Mouse (Mus musculus) intestine, embryonic 14.5 days (tissue): ENCODE measurements around the gene Rbm5. TPM values are rescaled to one million over a fixed set of nuclear protein-coding genes. Genes with fewer than 3 reads are reported as not detected.

Source experiments
- ATAC-seq: fragments of 200-750 bp; cut with Nextera tagmentation; replicated peaks from 2 replicates; pipeline ENCODE4 v1.8.0; 2017; ENCODE audit warnings: low read depth, moderate number of reproducible peaks, moderate TSS enrichment, moderate library complexity; ENCODE audit not compliant: low FRiP score, low TSS enrichment
- DNase-seq: peaks from one replicate; pipeline ENCODE4 v3.0.0-alpha.2; 2018; ENCODE audit warnings: low spot score
- H3K27ac ChIP-seq: fragments of 300-500 bp; sonication (generic); 2 replicates; pipeline ENCODE4 v1.5.1; 2014; ENCODE audit warnings: low read depth, mild to moderate bottlenecking, control low read depth
- H3K27me3 ChIP-seq: fragments of 300-500 bp; sonication (generic); replicated peaks from 2 replicates; pipeline ENCODE4 v1.6.1; 2014; ENCODE audit warnings: low read length, control low read depth; ENCODE audit not compliant: control insufficient read depth, insufficient read depth
- H3K36me3 ChIP-seq: fragments of 300-500 bp; sonication (generic); 2 replicates; pipeline ENCODE4 v1.6.1; 2014; ENCODE audit warnings: low read length, control low read depth; ENCODE audit not compliant: control insufficient read depth, insufficient read depth
- H3K4me1 ChIP-seq: fragments of 300-500 bp; sonication (generic); replicated peaks from 2 replicates; pipeline ENCODE4 v1.6.1; 2014; ENCODE audit warnings: low read length, control low read depth, mixed read lengths; ENCODE audit not compliant: control insufficient read depth, insufficient read depth
- H3K4me2 ChIP-seq: fragments of 300-500 bp; sonication (generic); 2 replicates; pipeline ENCODE4 v1.6.1; 2014; ENCODE audit warnings: low read length
- H3K4me3 ChIP-seq: fragments of 300-500 bp; sonication (generic); 2 replicates; pipeline ENCODE4 v1.5.1; 2014; ENCODE audit warnings: low read depth, low read length, control low read depth, mixed read lengths
- H3K9ac ChIP-seq: fragments of 300-500 bp; sonication (generic); 2 replicates; pipeline ENCODE4 v1.6.1; 2014; ENCODE audit warnings: mild to moderate bottlenecking, low read length
- H3K9me3 ChIP-seq: fragments of 300-500 bp; sonication (generic); 2 replicates; pipeline ENCODE4 v1.6.1; 2016; ENCODE audit warnings: low read length, control low read depth; ENCODE audit not compliant: control insufficient read depth
- WGBS: fragments of 180-500 bp; shearing (Covaris S2); extraction: QIAGEN DNeasy Blood & Tissue Kit; methylation state at CpG from one replicate; pipeline ENCODE4 v1.1.7; 2014; 5-methylcytosine and 5-hydroxymethylcytosine counted together
- polyA plus RNA-seq: library from polyadenylated mRNA; unstranded; fragments of >200 nt; fragmentation: Nextera tagmentation; extraction: Ambion mirVana; gene quantifications from 2 replicates; pipeline ENCODE4 v1.2.1, GENCODE M21; 2014

Rbm5 gene
- polyA plus RNA-seq, 1 experiment from 2014 or later, result 156 TPM

DNA sequence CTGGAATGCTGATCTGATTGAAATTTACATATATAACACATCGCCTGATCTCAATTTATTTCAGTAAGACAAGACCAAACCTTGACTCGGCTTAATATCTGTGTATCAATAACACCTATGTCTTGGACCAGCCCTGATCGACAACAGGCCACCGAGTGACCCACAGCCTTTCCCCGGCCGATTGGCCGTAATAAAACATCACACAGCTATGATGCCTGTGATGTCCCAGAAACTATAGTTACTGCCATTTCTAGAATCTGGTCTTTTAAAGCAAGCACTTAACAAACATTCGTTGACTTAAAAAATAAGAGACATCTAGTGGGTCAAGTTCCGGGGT is 791 bp downstream of the Rbm5 start:
- H3K36me3 ChIP-seq, result peaks cover 66% of the 10 kb centered on the region
- peak overlapping the region; percentile 79 for H3K4me2 ChIP-seq
- peaks cover 11% of the 10 kb centered on the region for H3K4me1 ChIP-seq
- peak; percentile 57 for DNase-seq
- WGBS, result 1% methylated on average over 9 of the region's 9 CpGs
- peak overlapping the region; percentile 67 for H3K4me3 ChIP-seq
- peak overlapping the region; percentile 84 for H3K9ac ChIP-seq
- no peak for ATAC-seq
- H3K9me3 ChIP-seq, result no peaks in the 10 kb centered on the region
- H3K27me3 ChIP-seq, result no peaks in the 10 kb centered on the region
- peak overlapping the region; percentile 86 for H3K27ac ChIP-seq

DNA sequence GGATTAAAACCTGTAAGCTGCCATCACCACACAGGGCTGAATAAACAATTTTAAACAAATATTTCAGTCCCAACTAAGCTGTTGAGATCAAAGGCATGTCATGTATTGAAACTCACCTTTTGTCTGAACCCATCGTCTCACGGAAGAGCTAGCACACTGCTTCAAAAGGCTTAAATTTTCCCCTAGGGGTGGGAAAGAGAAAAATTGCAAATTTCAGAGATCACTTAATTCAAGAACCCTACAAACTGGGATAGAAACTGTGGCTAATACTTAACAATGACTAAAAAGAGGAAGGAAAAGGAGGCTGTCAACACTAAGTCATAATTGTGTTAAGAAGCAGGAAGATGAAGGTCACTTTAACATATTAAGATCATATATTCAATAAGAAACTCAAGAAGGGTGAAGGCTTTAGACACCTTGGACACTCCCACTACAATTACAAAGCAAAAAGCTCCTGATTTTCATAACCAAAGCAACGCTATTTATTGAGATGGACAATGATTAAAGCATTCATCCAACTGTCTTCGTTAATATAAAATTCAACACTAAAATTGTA is 1.3 kb downstream of the Rbm5 start:
- 23% methylated on average over 4 of the region's 4 CpGs for WGBS
- peaks cover 66% of the 10 kb centered on the region for H3K36me3 ChIP-seq
- no peaks in the 10 kb centered on the region for H3K9me3 ChIP-seq
- peaks cover 11% of the 10 kb centered on the region for H3K4me1 ChIP-seq
- H3K4me3 ChIP-seq, result peak overlapping the region; percentile 67
- H3K4me2 ChIP-seq, result peak overlapping the region; percentile 79
- ATAC-seq, result no peak
- no peak for DNase-seq
- H3K27ac ChIP-seq, result no peak overlapping the region
- no peaks in the 10 kb centered on the region for H3K27me3 ChIP-seq
- peak overlapping the region; percentile 84 for H3K9ac ChIP-seq

DNA sequence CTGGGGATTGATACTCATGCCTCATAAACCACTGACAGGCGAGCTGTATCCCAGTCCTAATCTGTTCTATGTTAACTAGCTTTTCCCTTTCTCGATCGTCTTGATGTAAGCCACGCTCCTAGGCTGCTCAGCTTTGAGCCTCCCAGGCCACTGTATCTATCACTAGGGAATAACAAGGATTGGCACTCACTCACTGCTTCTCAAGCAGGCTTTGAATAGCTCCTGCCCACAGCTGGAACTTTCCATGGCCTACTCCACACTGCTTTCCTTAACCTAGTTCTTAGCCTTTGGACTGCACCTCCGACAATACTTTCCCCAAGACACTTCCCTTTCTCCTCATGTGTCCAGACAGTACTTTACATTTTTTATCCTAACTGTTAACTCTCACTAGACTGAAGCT is 1.9 kb downstream of the Rbm5 start:
- Histone ChIP-seq H3K4me2 (peak overlapping the region; percentile 79), H3K4me3 (peak overlapping the region; percentile 67; the same call in 1 of the 2 replicates), H3K9me3 (no peaks in the 10 kb centered on the region), H3K27me3 (no peaks in the 10 kb centered on the region), H3K4me1 (peaks cover 11% of the 10 kb centered on the region), H3K9ac (no peak overlapping the region), H3K36me3 (peaks cover 66% of the 10 kb centered on the region), H3K27ac (no peak overlapping the region)
- 80% methylated on average over 5 of the region's 5 CpGs for WGBS
- no peak for ATAC-seq
- DNase-seq, result no peak

DNA sequence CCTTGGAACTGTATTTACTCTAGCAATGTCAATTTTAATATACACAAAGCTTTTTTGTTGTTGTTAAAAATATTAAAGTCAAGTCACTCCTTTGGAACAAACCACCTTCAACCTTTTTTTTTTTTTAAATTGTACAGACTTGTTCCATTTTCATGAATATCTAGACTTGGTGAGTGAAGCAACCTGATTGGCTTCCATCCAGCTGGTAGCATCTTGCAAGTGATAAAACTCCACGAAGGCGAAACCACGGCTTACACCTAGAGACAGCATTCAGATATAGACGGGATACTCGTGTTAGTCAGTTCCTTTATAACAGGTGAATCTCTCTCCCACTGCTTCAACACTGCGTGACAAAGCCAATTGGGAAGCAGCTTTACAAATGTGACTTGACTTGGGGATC is 11.2 kb downstream of the Rbm5 start:
- Histone ChIP-seq H3K9me3 (no peaks in the 10 kb centered on the region), H3K27me3 (no peaks in the 10 kb centered on the region), H3K27ac (no peak overlapping the region), H3K36me3 (peaks cover 96% of the 10 kb centered on the region), H3K4me3 (no peak overlapping the region), H3K4me2 (no peak overlapping the region), H3K9ac (no peak overlapping the region), H3K4me1 (no peaks in the 10 kb centered on the region)
- WGBS, result 91% methylated on average over 6 of the region's 6 CpGs
- DNase-seq, result no peak
- no peak for ATAC-seq

DNA sequence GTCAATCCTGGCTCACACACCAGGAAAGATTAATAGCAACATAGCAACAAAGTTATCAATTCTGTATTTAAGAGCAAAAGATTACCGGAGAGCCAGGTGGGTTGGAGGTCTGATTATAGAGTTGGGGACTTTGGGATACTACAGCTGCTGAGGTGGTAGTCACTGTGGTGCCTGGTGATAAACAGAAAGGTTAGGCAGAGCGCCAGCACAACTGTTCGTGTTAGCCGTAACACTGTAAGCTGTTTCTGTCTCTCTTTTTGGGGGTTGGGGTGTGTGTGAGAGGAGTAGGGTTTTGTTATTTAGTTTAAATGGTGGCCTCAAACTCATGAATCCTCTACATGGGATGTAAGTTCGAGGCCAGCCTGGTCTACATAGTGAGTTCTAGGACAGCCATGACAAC is 20.4 kb downstream of the Rbm5 start:
- Histone ChIP-seq H3K36me3 (peaks cover 97% of the 10 kb centered on the region), H3K27me3 (no peaks in the 10 kb centered on the region), H3K4me1 (no peaks in the 10 kb centered on the region), H3K27ac (no peak overlapping the region), H3K4me3 (no peak overlapping the region), H3K9me3 (no peaks in the 10 kb centered on the region), H3K9ac (no peak overlapping the region), H3K4me2 (no peak overlapping the region)
- DNase-seq (no peak), ATAC-seq (no peak)
- 96% methylated on average over 5 of the region's 5 CpGs for WGBS

DNA sequence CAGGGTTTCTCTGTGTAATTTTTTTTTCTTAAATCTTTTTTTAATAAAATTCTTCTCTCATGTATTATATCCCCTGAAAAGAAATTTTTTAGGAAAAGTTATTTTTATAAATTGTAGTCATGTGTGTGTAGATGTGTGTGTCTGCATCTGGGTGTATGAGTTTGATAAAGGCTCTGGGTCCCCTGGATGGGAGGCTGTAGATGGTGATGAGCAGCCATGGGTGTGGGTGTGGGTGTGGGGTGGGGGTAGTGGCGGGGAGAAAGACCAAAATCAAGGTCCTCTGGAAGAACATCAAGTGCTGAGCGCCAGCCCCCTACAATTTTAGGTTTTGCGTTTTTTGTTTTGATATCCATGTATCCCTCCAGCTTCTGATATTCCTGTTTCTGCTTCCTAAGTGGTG is 22.7 kb downstream of the Rbm5 start:
- DNase-seq, result no peak
- no peak overlapping the region for H3K4me3 ChIP-seq
- 94% methylated on average over 3 of the region's 3 CpGs for WGBS
- peaks cover 98% of the 10 kb centered on the region for H3K36me3 ChIP-seq
- no peak overlapping the region for H3K4me2 ChIP-seq
- no peak overlapping the region for H3K27ac ChIP-seq
- H3K9ac ChIP-seq, result no peak overlapping the region
- no peaks in the 10 kb centered on the region for H3K27me3 ChIP-seq
- ATAC-seq, result no peak
- H3K4me1 ChIP-seq, result no peaks in the 10 kb centered on the region
- H3K9me3 ChIP-seq, result no peaks in the 10 kb centered on the region

DNA sequence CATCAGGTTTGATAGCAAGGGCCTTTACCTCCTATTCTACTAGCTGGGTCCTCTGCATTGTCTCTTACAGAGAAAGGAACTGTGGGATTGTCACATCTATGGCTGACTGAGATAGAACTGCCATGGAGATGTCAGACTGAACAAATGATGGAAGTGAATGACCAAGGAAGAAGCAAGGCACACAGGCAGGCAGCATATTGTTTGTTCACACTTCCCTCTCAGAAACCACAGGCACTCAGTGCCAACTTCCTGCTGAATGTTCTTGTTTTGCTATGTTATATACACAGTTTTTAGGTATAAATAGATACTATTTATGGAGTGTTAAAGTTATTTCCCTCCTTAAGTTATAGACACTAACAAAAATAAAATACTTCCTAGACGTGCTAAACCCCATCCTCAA is 23.5 kb downstream of the Rbm5 start:
- no peak for ATAC-seq
- Histone ChIP-seq H3K27me3 (no peaks in the 10 kb centered on the region), H3K4me1 (no peaks in the 10 kb centered on the region), H3K9ac (no peak overlapping the region), H3K36me3 (peaks cover 98% of the 10 kb centered on the region), H3K9me3 (no peaks in the 10 kb centered on the region), H3K4me3 (no peak overlapping the region), H3K4me2 (no peak overlapping the region), H3K27ac (no peak overlapping the region)
- no peak for DNase-seq
- 87% methylated on average over 1 of the region's 1 CpGs for WGBS

DNA sequence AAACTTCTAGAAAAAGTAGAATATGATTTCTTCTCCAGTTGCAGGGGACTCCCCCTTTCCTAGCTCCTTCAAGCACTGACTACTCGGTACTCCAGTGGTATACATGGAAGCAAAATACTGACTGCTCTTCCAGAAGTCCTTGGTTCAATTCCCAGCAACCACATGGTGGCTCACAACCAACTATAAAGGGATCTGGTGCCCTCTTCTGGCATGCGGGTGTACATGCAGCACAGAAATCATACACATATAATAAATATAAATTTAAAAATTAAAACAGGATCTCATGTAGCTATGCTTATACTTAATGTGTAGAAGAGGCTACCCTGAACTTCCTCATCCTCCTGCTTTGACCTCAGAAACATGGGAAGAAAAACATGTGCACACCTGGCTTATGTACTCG is 24.1 kb downstream of the Rbm5 start:
- ATAC-seq, result no peak
- Histone ChIP-seq H3K27me3 (no peaks in the 10 kb centered on the region), H3K9ac (no peak overlapping the region), H3K9me3 (no peaks in the 10 kb centered on the region), H3K36me3 (peaks cover 98% of the 10 kb centered on the region), H3K4me3 (no peak overlapping the region), H3K27ac (no peak overlapping the region), H3K4me2 (no peak overlapping the region), H3K4me1 (no peaks in the 10 kb centered on the region)
- 96% methylated on average over 3 of the region's 3 CpGs for WGBS
- no peak for DNase-seq

DNA sequence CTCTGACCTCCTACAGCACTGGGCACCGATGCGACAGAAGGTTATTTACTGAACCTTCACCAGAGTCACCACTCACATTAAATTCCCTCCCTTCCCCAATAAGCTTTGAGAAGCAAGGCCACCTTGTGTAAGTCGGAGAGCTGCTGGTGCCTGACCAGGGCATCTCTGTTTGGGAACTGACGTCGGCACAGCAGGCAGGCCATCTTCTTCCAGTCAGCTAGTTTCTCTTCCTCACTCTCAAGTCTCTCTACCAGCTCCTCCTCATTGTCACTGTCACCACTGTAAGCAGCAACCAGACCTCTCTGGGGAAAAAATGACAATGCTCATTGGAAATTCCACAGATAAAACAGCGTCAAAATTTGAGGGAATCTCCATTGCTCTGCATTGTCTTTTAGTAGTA is 26.7 kb downstream of the Rbm5 start:
- Histone ChIP-seq H3K27me3 (no peaks in the 10 kb centered on the region), H3K9me3 (no peaks in the 10 kb centered on the region), H3K9ac (no peak overlapping the region), H3K4me2 (no peak overlapping the region), H3K27ac (no peak overlapping the region), H3K4me1 (no peaks in the 10 kb centered on the region), H3K4me3 (no peak overlapping the region), H3K36me3 (peaks cover 98% of the 10 kb centered on the region)
- DNase-seq (no peak), ATAC-seq (no peak)
- whole genome bisulfite sequencing, result 96% methylated on average over 6 of the region's 6 CpGs
